Mouse (Mus musculus) C2C12 (cell line): Measurements from ENCODE around the gene Dstn. TPM values are rescaled to one million over a fixed set of nuclear protein-coding genes. Genes with fewer than 3 reads are reported as not detected.

Source experiments
- H3K27me3 ChIP-seq: one replicate; pipeline ENCODE4 v1.6.1; 2011; ENCODE audit not compliant: control insufficient read depth, insufficient read depth, insufficient read length
- H3K36me3 ChIP-seq: one replicate; pipeline ENCODE4 v1.6.1; 2011; ENCODE audit not compliant: control insufficient read depth, insufficient read depth
- H3K4me3 ChIP-seq: one replicate; pipeline ENCODE4 v1.5.1; 2011; ENCODE audit warnings: mild to moderate bottlenecking, control low read depth; ENCODE audit not compliant: poor library complexity, insufficient read depth, severe bottlenecking
- H3K79me2 ChIP-seq: one replicate; pipeline ENCODE4 v1.6.1; 2011; ENCODE audit not compliant: control insufficient read depth, insufficient read depth
- H3K79me3 ChIP-seq: one replicate; pipeline ENCODE4 v1.6.1; 2011; ENCODE audit warnings: low read depth, control low read depth
- H3ac ChIP-seq: one replicate; pipeline ENCODE3; 2011; ENCODE audit warnings: low read depth; ENCODE audit not compliant: control insufficient read depth, insufficient read length
- CEBPB ChIP-seq: IDR thresholded peaks from one replicate; pipeline ENCODE4 v1.6.1; 2011; ENCODE audit warnings: low read depth, mild to moderate bottlenecking, control low read depth, moderate library complexity
- CTCF ChIP-seq: IDR thresholded peaks from one replicate; pipeline ENCODE4 v1.5.1; 2011; ENCODE audit not compliant: control insufficient read depth, insufficient read depth, insufficient read length
- FOSL1 ChIP-seq: IDR thresholded peaks from one replicate; pipeline ENCODE4 v1.8.0; 2011; ENCODE audit warnings: mild to moderate bottlenecking, low read length; ENCODE audit not compliant: poor library complexity, insufficient read depth, severe bottlenecking
- MAX ChIP-seq: IDR thresholded peaks from one replicate; pipeline ENCODE4 v1.6.1; 2011; ENCODE audit warnings: mild to moderate bottlenecking, control low read depth
- MYOD1 ChIP-seq: IDR thresholded peaks from one replicate; pipeline ENCODE4 v1.6.1; 2011; ENCODE audit warnings: low read depth; ENCODE audit not compliant: control insufficient read depth, insufficient read length
- MYOG ChIP-seq: IDR thresholded peaks from one replicate; pipeline ENCODE4 v1.6.1; 2011; ENCODE audit not compliant: control insufficient read depth, insufficient read length; ENCODE audit errors: extremely low read depth
- USF1 ChIP-seq: IDR thresholded peaks from one replicate; pipeline ENCODE4 v1.6.1; 2011; ENCODE audit warnings: low read depth, mild to moderate bottlenecking, control low read depth, moderate library complexity
- polyA plus RNA-seq: library from polyadenylated mRNA; unstranded; fragments of >200 nt; fragmentation: generic; extraction: Trizol; gene quantifications from one replicate; pipeline ENCODE4 v1.2.1, GENCODE M21; 2012; ENCODE audit warnings: missing spikeins

The Dstn gene
- polyA plus RNA-seq, 1 experiment, result 287 TPM

DNA sequence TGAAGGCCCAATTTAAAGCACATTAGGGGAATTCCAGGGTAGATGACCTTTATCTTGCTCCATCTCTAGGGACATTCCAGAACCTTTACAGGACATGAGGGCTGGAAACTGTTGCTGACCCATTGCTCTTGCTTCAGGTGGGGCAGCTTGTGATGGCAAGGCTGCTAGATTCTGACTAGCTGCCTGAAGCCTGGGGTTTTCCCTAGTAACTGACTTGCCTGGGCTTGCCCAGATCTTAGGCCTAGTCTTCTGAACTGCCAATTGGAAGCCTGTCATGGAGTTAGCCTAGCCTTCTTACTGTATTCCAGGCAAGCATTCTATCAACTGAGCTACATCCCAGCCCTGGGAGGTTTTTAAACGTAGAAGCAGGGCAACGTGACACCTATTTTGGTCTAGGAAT, 5.9 kb upstream of the Dstn start:
- Histone ChIP-seq H3K4me3 (no peak overlapping the region), H3K79me2 (no peaks in the 10 kb centered on the region), H3ac (no peak overlapping the region), H3K27me3 (no peaks in the 10 kb centered on the region), H3K36me3 (no peaks in the 10 kb centered on the region), H3K79me3 (no peaks in the 10 kb centered on the region)
- TF ChIP-seq MYOD1 (no peak), FOSL1 (no peak), CTCF (no peak), USF1 (no peak), CEBPB (no peak), MYOG (no peak), MAX (no peak)

DNA sequence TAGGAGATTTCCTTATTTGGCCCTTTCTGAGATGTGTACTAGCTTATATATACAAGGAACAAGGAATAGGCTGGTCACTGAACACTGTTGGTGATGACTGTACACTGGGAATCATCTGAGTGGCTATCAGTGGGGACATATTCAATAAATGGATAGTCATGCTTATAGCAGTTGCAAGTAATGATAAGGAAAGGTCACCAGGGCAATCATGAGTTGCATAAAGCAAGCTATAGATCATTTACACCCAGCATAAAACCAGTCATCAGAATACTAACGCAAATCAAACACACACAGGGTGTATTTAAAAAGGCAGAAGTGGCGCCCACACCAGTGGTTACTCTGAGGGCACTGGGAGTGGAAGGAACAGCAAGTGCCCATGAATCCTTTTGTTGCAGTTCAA, 2.9 kb upstream of the Dstn start:
- no peaks in the 10 kb centered on the region for H3K36me3 ChIP-seq

DNA sequence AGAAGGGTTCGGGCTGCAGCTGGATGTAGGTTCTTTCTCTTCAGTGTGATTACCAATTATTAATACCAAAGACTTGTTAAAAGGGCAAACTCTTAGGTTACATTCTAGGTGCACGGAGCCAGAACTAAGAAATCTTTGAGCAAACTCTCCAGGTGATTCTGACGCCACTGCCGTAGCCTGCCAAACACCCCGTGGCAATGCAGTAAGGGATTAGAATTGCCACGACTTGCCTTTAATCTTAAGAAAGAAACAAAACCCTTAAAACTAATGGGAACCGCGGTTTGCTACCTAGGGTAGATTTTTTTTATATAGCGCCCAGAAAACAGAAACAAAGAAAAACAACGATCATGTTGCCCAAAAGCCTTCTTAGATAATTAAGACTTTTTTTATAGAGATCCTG, 899 bp upstream of the Dstn start:
- Histone ChIP-seq H3K79me2 (peaks cover 39% of the 10 kb centered on the region), H3K36me3 (no peaks in the 10 kb centered on the region), H3K4me3 (peak overlapping the region; percentile 81), H3ac (peak overlapping the region; percentile 60), H3K79me3 (peaks cover 36% of the 10 kb centered on the region), H3K27me3 (no peaks in the 10 kb centered on the region)
- TF ChIP-seq FOSL1 (no peak), MYOG (no peak), CEBPB (no peak), CTCF (no peak), MYOD1 (no peak), USF1 (no peak), MAX (no peak)

More for the DNA sequence above, 2.9 kb upstream of the Dstn start:
- Histone ChIP-seq H3ac (no peak overlapping the region), H3K79me3 (peaks cover 16% of the 10 kb centered on the region), H3K4me3 (no peak overlapping the region), H3K27me3 (no peaks in the 10 kb centered on the region), H3K79me2 (peaks cover 18% of the 10 kb centered on the region)
- TF ChIP-seq MYOG (no peak), USF1 (no peak), MYOD1 (no peak), MAX (no peak), CEBPB (no peak), FOSL1 (no peak), CTCF (no peak)

DNA sequence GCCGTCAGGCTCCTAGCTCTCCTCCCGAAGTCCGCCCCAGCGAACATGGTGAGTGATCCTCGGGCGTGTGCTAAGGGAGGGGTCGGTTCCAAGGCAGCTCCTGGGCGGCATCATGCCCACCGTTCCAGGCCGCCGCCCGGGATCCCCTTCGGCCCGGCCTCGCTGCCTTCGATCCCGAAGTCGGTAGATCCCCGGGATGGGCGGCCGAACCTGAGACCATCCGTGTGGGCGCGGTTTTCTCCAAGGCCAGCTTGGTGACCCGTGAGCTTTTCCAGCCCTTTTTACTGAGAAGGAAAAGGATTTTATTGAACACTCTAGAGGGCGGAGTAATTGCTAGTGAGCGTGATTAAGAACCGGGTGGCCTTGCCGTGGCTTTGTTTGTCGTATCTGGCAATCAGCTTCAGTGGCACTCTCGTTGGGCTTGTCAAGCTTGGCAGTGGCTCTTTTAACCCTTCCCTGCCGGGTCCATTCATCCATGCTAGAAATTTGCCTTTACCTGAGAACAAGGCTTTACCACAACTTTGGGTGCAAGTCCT, 548 bp downstream of the Dstn start:
- Histone ChIP-seq H3ac (peak overlapping the region; percentile 90), H3K4me3 (peak overlapping the region; percentile 81), H3K27me3 (no peaks in the 10 kb centered on the region), H3K36me3 (no peaks in the 10 kb centered on the region), H3K79me3 (peaks cover 50% of the 10 kb centered on the region), H3K79me2 (peaks cover 53% of the 10 kb centered on the region)
- TF ChIP-seq USF1 (no peak), MAX (no peak), MYOD1 (no peak), CTCF (no peak), MYOG (no peak), FOSL1 (no peak), CEBPB (no peak)

DNA sequence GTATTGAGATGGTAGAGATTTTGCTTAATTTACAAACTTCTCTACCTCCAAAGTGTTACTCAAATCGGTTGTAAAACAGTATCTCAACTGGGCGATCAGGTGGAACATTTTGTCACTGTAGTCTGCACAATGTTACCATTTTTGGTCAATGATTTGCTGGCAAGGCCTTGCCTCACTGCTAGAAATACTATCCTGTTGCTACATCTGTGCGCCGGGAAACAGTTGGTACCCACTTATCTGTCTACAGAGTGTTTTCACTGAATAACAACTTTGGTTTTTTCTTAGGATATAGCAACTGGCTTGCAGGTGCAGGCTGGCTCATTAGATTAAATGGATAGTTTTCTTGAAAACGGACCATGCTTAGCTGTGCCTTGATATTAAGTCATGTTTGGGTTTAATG, 1.1 kb downstream of the Dstn start:
- Histone ChIP-seq H3K79me3 (peaks cover 56% of the 10 kb centered on the region), H3K4me3 (peak overlapping the region; percentile 81), H3K79me2 (peaks cover 59% of the 10 kb centered on the region), H3K36me3 (no peaks in the 10 kb centered on the region), H3K27me3 (no peaks in the 10 kb centered on the region), H3ac (peak overlapping the region; percentile 14)
- TF ChIP-seq MYOG (no peak), USF1 (no peak), CEBPB (no peak), FOSL1 (no peak), MAX (no peak)

DNA sequence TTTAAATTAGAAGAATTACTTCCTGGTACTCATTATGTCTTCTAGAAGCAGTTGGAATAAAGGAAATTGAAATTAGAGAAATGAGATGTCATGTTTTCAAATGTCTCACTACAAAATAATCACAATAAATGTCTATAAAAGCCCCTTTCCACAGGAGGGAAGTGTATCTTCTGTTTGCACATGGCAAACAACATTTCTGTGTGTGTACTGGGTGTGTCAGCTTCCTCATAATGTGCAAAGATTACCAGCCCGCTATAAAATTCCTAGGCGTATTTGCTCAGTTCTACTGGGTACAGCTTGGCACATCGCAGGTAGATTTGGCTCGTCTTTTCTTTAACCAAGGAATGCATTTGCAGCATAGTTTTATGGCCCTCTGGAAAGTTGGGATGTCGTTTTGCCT, 2.5 kb downstream of the Dstn start:
- no peak overlapping the region for H3ac ChIP-seq

More for the DNA sequence above, 2.5 kb downstream of the Dstn start:
- H3K36me3 ChIP-seq, result no peaks in the 10 kb centered on the region
- no peaks in the 10 kb centered on the region for H3K27me3 ChIP-seq
- peaks cover 73% of the 10 kb centered on the region for H3K79me2 ChIP-seq
- H3K4me3 ChIP-seq, result peak overlapping the region; percentile 81
- TF ChIP-seq USF1 (no peak), CEBPB (no peak), MAX (no peak)
- peaks cover 70% of the 10 kb centered on the region for H3K79me3 ChIP-seq
